ENCODE assay signal across 8 mouse cellular contexts in the genomic region with DNA sequence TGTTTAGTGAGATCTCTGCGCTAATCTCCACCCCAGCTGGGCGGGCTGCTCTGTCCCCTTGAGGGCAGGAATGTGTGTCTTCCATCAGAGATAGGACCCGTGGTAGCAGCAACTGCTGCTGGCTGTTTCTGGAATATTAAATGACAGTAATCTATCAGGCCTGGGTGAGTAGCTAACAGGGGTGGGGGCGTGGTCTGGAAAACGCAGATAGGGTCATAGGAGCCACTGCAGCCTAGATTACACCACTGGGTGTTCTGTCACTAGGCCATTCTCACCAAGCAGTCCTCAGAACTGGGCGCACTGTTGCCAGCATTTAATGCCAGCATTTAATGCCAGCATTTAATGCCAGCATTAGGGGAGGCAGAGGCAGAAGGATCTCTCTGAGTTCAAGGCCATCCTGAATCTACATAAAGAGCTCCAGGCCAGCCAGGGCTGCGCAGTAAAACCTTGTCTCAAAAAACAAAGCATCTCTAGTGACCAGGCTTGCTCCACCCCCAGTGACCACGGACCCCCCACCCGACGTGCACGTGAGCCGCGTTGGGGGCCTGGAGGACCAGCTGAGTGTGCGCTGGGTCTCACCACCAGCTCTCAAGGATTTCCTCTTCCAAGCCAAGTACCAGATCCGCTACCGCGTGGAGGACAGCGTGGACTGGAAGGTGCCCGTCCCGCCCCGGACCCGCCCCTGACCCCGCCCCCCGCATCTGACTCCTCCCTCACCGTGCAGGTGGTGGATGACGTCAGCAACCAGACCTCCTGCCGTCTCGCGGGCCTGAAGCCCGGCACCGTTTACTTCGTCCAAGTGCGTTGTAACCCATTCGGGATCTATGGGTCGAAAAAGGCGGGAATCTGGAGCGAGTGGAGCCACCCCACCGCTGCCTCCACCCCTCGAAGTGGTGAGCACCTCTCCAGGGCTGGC. TPM values are rescaled to one million over a fixed set of nuclear protein-coding genes. Genes with fewer than 3 reads are reported as not detected.
DNase-seq lines count a peak whose midpoint lies in the region; ATAC-seq and TF ChIP-seq lines count a peak whose summit lies in the region.

No protein-coding gene starts in this region.

- no peak overlapping the region for H3K4me3 ChIP-seq in kidney, adult 2 months (ENCODE audit: insufficient read depth, low read depth, low read length)
- H3K4me3 ChIP-seq in hindbrain, embryonic 14.5 days (replicated peaks; ENCODE audit: low read length) = 0 out of 2 replicates have a peak overlapping the region, but pooled peaks have one; percentile 3
- peak overlapping the region; percentile 37 for H3K4me3 ChIP-seq in liver, embryonic 16.5 days (ENCODE audit: low read depth, low read length)

- no peaks in the 10 kb centered on the region for H3K27me3 ChIP-seq in kidney, adult 2 months (replicated peaks; ENCODE audit: control insufficient read depth, insufficient read depth, low read length)
- H3K27me3 ChIP-seq in hindbrain, embryonic 14.5 days (ENCODE audit: control insufficient read depth, insufficient read depth, low read length) = peaks cover 87% of the 10 kb centered on the region
- H3K27me3 ChIP-seq in liver, embryonic 16.5 days (ENCODE audit: control insufficient read depth, insufficient read depth, low read depth, low read length) = peaks cover 60% of the 10 kb centered on the region

- H3K9ac ChIP-seq in hindbrain, embryonic 14.5 days = no peak overlapping the region
- peak overlapping the region; percentile 38 for H3K9ac ChIP-seq in liver, embryonic 16.5 days (ENCODE audit: low read depth, low read length)

- H3K36me3 ChIP-seq in kidney, adult 2 months (ENCODE audit: control insufficient read depth, insufficient read depth, low read length) = no peaks in the 10 kb centered on the region
- peaks cover 10% of the 10 kb centered on the region; the same call in 1 of the 2 replicates for H3K36me3 ChIP-seq in hindbrain, embryonic 14.5 days (replicated peaks; ENCODE audit: control insufficient read depth, insufficient read depth)
- no peaks in the 10 kb centered on the region for H3K36me3 ChIP-seq in liver, embryonic 16.5 days (ENCODE audit: control insufficient read depth, insufficient read depth)

- WGBS in kidney, adult 2 months = 13% methylated on average over 39 of the region's 39 CpGs
- 8% methylated on average over 39 of the region's 39 CpGs for WGBS in hindbrain, embryonic 14.5 days
- WGBS in liver, embryonic 16.5 days (ENCODE audit: insufficient replicate concordance) = 6% methylated on average over 39 of the region's 39 CpGs

- no peak overlapping the region for H3K27ac ChIP-seq in kidney, adult 2 months (ENCODE audit: insufficient read depth, low read depth, low read length)
- no peak overlapping the region for H3K27ac ChIP-seq in hindbrain, embryonic 14.5 days
- H3K27ac ChIP-seq in liver, embryonic 16.5 days (ENCODE audit: low read length) = peak overlapping the region; percentile 56

- peak; percentile 51 for DNase-seq in kidney, adult 2 months
- no peak for DNase-seq in kidney, adult 11 months
- peak; percentile 64 for DNase-seq in brain, adult 2 months (ENCODE audit: low read depth, low spot score)
- DNase-seq in hindbrain, embryonic 14.5 days (ENCODE audit: low spot score) = no peak
- DNase-seq in yolk sac, embryonic 10.5 days (ENCODE audit: low spot score) = peak; percentile 64
- DNase-seq in heart, postnatal 36 days = no peak

- no peak for TF ChIP-seq POLR2A in kidney, adult 2 months (IDR thresholded peaks at IDR 0.05; ENCODE audit: low read depth, low read length)

- no peak for TF ChIP-seq CTCF in kidney, adult 2 months (conservative IDR thresholded peaks at IDR 0.05; ENCODE audit: insufficient read depth, insufficient read length, low read depth, low read length)

- no peaks in the 10 kb centered on the region for H3K9me3 ChIP-seq in hindbrain, embryonic 14.5 days (ENCODE audit: control insufficient read depth, low read length)
- H3K9me3 ChIP-seq in liver, embryonic 16.5 days (replicated peaks; ENCODE audit: control insufficient read depth, low read length) = no peaks in the 10 kb centered on the region

- intact Hi-C loops in heart, postnatal 36 days (cut with DNase I) = loop anchor here (5.0 kb wide), 1 partner anchor 48 kb away; no protein-coding TSS in a partner anchor

- peaks cover 5% of the 10 kb centered on the region; the same call in 1 of the 2 replicates for H3K4me1 ChIP-seq in kidney, adult 2 months (ENCODE audit: control insufficient read depth, insufficient read depth, low read length)
- peaks cover 29% of the 10 kb centered on the region for H3K4me1 ChIP-seq in hindbrain, embryonic 14.5 days (replicated peaks; ENCODE audit: control insufficient read depth, insufficient read depth, low read length)
- H3K4me1 ChIP-seq in liver, embryonic 16.5 days (ENCODE audit: control insufficient read depth, low read depth, low read length) = peaks cover 51% of the 10 kb centered on the region

- no peak for ATAC-seq in hindbrain, embryonic 14.5 days (ENCODE audit: low FRiP score)
- peak; percentile 78 for ATAC-seq in liver, embryonic 16.5 days (ENCODE audit: low read depth)
- no peak for ATAC-seq in monocyte, adult 5-6 weeks (replicated peaks; ENCODE audit: insufficient number of reproducible peaks, low FRiP score, low TSS enrichment, poor library complexity, severe bottlenecking)

- peak overlapping the region; percentile 28 for H3K4me2 ChIP-seq in hindbrain, embryonic 14.5 days (replicated peaks)
- peak overlapping the region; percentile 79 for H3K4me2 ChIP-seq in liver, embryonic 16.5 days (ENCODE audit: low read depth, low read length)

RNA-seq across cellular contexts. Expression of a gene that starts 5.9 kb away (rescaled TPM):
- polyA plus RNA-seq in kidney, adult 2 months (2012; rRNA removed) = 161 and 177 TPM in 2 replicates
- 161 and 166 TPM in 2 replicates for polyA plus RNA-seq in hindbrain, embryonic 14.5 days (2014; fragmentation: Nextera tagmentation; extraction: Ambion mirVana)
- 53.7 and 55.6 TPM in 2 replicates for polyA plus RNA-seq in liver, embryonic 16.5 days (2015; fragmentation: Nextera tagmentation; extraction: Ambion mirVana)
- total RNA-seq in monocyte, adult 5-6 weeks (2017) = 16.6 to 32.7 TPM (median 26.1 TPM) in 3 replicates
- total RNA-seq in heart, postnatal 36 days (2021) = 100 to 1,000 TPM; 109 to 113 TPM

RNA-seq across cellular contexts. Expression of a gene that starts 7.7 kb away (rescaled TPM):
- 2.6 TPM in 2 replicates for polyA plus RNA-seq in kidney, adult 2 months (2012; rRNA removed)
- polyA plus RNA-seq in hindbrain, embryonic 14.5 days (2014; fragmentation: Nextera tagmentation; extraction: Ambion mirVana) = 6.3 and 6.9 TPM in 2 replicates
- polyA plus RNA-seq in liver, embryonic 16.5 days (2015; fragmentation: Nextera tagmentation; extraction: Ambion mirVana) = 0.83 and 1.3 TPM in 2 replicates
- not detected in 3 replicates for total RNA-seq in monocyte, adult 5-6 weeks (2017)
- under 1 TPM; 0.39 to 0.62 TPM for total RNA-seq in heart, postnatal 36 days (2021)

RNA-seq across cellular contexts. Expression of a gene that starts 10.0 kb away (rescaled TPM):
- polyA plus RNA-seq in kidney, adult 2 months (2012; rRNA removed) = 620 and 835 TPM in 2 replicates
- polyA plus RNA-seq in hindbrain, embryonic 14.5 days (2014; fragmentation: Nextera tagmentation; extraction: Ambion mirVana) = 622 and 778 TPM in 2 replicates
- 490 and 558 TPM in 2 replicates for polyA plus RNA-seq in liver, embryonic 16.5 days (2015; fragmentation: Nextera tagmentation; extraction: Ambion mirVana)
- 1,178 to 1,886 TPM (median 1,315 TPM) in 3 replicates for total RNA-seq in monocyte, adult 5-6 weeks (2017)
- 1,000 to 10,000 TPM; 1,469 to 1,509 TPM for total RNA-seq in heart, postnatal 36 days (2021)

RNA-seq across cellular contexts. Expression of a gene that starts 13.5 kb away (rescaled TPM):
- polyA plus RNA-seq in kidney, adult 2 months (2012; rRNA removed) = 0.20 and 0.44 TPM in 2 replicates
- 143 and 149 TPM in 2 replicates for polyA plus RNA-seq in hindbrain, embryonic 14.5 days (2014; fragmentation: Nextera tagmentation; extraction: Ambion mirVana)
- not detected in 2 replicates for polyA plus RNA-seq in liver, embryonic 16.5 days (2015; fragmentation: Nextera tagmentation; extraction: Ambion mirVana)
- not detected in 3 replicates for total RNA-seq in monocyte, adult 5-6 weeks (2017)
- total RNA-seq in heart, postnatal 36 days (2021) = not detected

RNA-seq across cellular contexts. Expression of a gene that starts 23.9 kb away (rescaled TPM):
- polyA plus RNA-seq in kidney, adult 2 months (2012; rRNA removed) = 20.2 and 29.7 TPM in 2 replicates
- 28.5 and 30.0 TPM in 2 replicates for polyA plus RNA-seq in hindbrain, embryonic 14.5 days (2014; fragmentation: Nextera tagmentation; extraction: Ambion mirVana)
- polyA plus RNA-seq in liver, embryonic 16.5 days (2015; fragmentation: Nextera tagmentation; extraction: Ambion mirVana) = 5.6 and 7.1 TPM in 2 replicates
- total RNA-seq in monocyte, adult 5-6 weeks (2017) = 3.3 to 8.3 TPM (median 3.4 TPM) in 3 replicates
- 1 to 10 TPM; 8.1 to 9.4 TPM for total RNA-seq in heart, postnatal 36 days (2021)

Comparison
In these comparisons a context has a peak if more than half of its experiments do, and no peak if none do; other contexts are left out.
1. DNase-seq: peak in kidney, adult 2 months (single experiment), brain, adult 2 months (single experiment) and yolk sac, embryonic 10.5 days (single experiment); none in kidney, adult 11 months (single experiment), hindbrain, embryonic 14.5 days (single experiment) and heart, postnatal 36 days (0 of 2).